In genomic region chr5:53929814-53930213, GRCm38 (mm10) we compare ENCODE assay signal across 14 mouse cellular contexts.
DNase-seq lines count a peak whose midpoint lies in the region; ATAC-seq and TF ChIP-seq lines count a peak whose summit lies in the region.
"Had no signal": no experiment of that assay in that cellular context is flagged by ENCODE, and none has a peak within 500 bp of the region (broad histone marks: within the 10 kb centered on the region; RNA-seq: fewer than 3 reads in every experiment).

No protein-coding gene starts in this region.

- 88% methylated on average over 6 of the region's 6 CpGs for WGBS in intestine, postnatal 0 days
- WGBS in intestine, embryonic 16.5 days, result 86% methylated on average over 6 of the region's 6 CpGs
- WGBS in lung, adult 2 months, result 61% methylated on average over 6 of the region's 6 CpGs

- no peak overlapping the region for H3K9ac ChIP-seq in intestine, postnatal 0 days (ENCODE audit: low read depth, low read length)
- no peak overlapping the region for H3K9ac ChIP-seq in intestine, embryonic 16.5 days (ENCODE audit: low read depth, low read length)
- H3K9ac ChIP-seq: forebrain, postnatal 0 days; neural tube, embryonic 15.5 days had no signal

- H3K36me3 ChIP-seq in intestine, postnatal 0 days (ENCODE audit: control insufficient read depth, insufficient read depth), result no peaks in the 10 kb centered on the region
- H3K36me3 ChIP-seq in intestine, embryonic 16.5 days (ENCODE audit: control insufficient read depth, insufficient read depth, low read length), result no peaks in the 10 kb centered on the region
- H3K36me3 ChIP-seq: neural tube, embryonic 15.5 days had no signal

- peak; percentile 44 for TF ChIP-seq CTCF in intestine, postnatal 0 days (IDR thresholded peaks at IDR 0.05; ENCODE audit: low read depth)
- TF ChIP-seq CTCF in lung, adult 2 months (IDR thresholded peaks at IDR 0.05; ENCODE audit: insufficient read depth, low read length), result 0 out of 2 replicates have a peak, but pooled peaks have one; percentile 2

- no peak for TF ChIP-seq POLR2A in lung, adult 2 months (IDR thresholded peaks at IDR 0.05; ENCODE audit: borderline replicate concordance, extremely low read depth, low read depth, low read length)

- no peak for DNase-seq in lung, adult 2 months
- DNase-seq in lung, postnatal 10 days, result no peak
- DNase-seq in lung, postnatal 4 days, result peak; percentile 14 to 43
- no peak for DNase-seq in left cerebral cortex, adult 8-10 months (ENCODE audit: low spot score in 2 of 2)
- no peak for DNase-seq in thymus, adult 18-20 months
- DNase-seq: forebrain, postnatal 0 days; layer of hippocampus, adult 9-11 months; left cerebral cortex, postnatal 4 days; right cerebral cortex, adult 18-20 months had no signal

- no peak overlapping the region for H3K4me3 ChIP-seq in intestine, postnatal 0 days (ENCODE audit: low read depth, low read length)
- H3K4me3 ChIP-seq in intestine, embryonic 16.5 days (ENCODE audit: low read length), result no peak overlapping the region
- no peak overlapping the region for H3K4me3 ChIP-seq in lung, adult 2 months (replicated peaks; ENCODE audit: extremely low read depth, low read depth, low read length)
- H3K4me3 ChIP-seq: neural tube, embryonic 15.5 days had no signal

- H3K4me1 ChIP-seq in intestine, postnatal 0 days (replicated peaks; ENCODE audit: control insufficient read depth, insufficient read depth, low read length), result 0 out of 2 replicates have a peak, but pooled peaks cover 3% of the 10 kb centered on the region
- H3K4me1 ChIP-seq in intestine, embryonic 16.5 days (ENCODE audit: control insufficient read depth, insufficient read depth, low read length), result peaks cover 7% of the 10 kb centered on the region; the same call in 1 of the 2 replicates
- H3K4me1 ChIP-seq in lung, adult 2 months (ENCODE audit: control insufficient read depth, insufficient read depth, low read length), result peaks cover 9% of the 10 kb centered on the region
- H3K4me1 ChIP-seq: neural tube, embryonic 15.5 days had no signal

- no peaks in the 10 kb centered on the region for H3K9me3 ChIP-seq in intestine, postnatal 0 days (ENCODE audit: control insufficient read depth)
- no peaks in the 10 kb centered on the region for H3K9me3 ChIP-seq in intestine, embryonic 16.5 days (ENCODE audit: control insufficient read depth, low read length)
- H3K9me3 ChIP-seq: neural tube, embryonic 15.5 days had no signal

- H3K27me3 ChIP-seq in intestine, postnatal 0 days (replicated peaks; ENCODE audit: control insufficient read depth, insufficient read depth, low read length), result no peaks in the 10 kb centered on the region
- H3K27me3 ChIP-seq in intestine, embryonic 16.5 days (replicated peaks; ENCODE audit: control insufficient read depth, insufficient read depth, low read length), result no peaks in the 10 kb centered on the region
- H3K27me3 ChIP-seq: neural tube, embryonic 15.5 days; Patski had no signal

- H3K4me2 ChIP-seq in intestine, postnatal 0 days (replicated peaks; ENCODE audit: low read depth), result no peak overlapping the region
- H3K4me2 ChIP-seq in intestine, embryonic 16.5 days (ENCODE audit: low read depth, low read length), result no peak overlapping the region
- H3K4me2 ChIP-seq: neural tube, embryonic 15.5 days had no signal

- ATAC-seq in intestine, postnatal 0 days, result no peak; the same call in 1 of the 2 replicates
- ATAC-seq in intestine, embryonic 16.5 days, result no peak
- ATAC-seq: forebrain, postnatal 0 days; Patski had no signal

- no peak overlapping the region for H3K27ac ChIP-seq in intestine, postnatal 0 days (ENCODE audit: low read depth, low read length)
- H3K27ac ChIP-seq in intestine, embryonic 16.5 days (ENCODE audit: low read length), result no peak overlapping the region
- H3K27ac ChIP-seq: macrophage; neural tube, embryonic 15.5 days had no signal

Comparison
In these comparisons a context has a peak if more than half of its experiments do, and no peak if none do; other contexts are left out.
1. DNase-seq: peak in lung, postnatal 4 days (2 of 2); none in lung, adult 2 months (single experiment), lung, postnatal 10 days (single experiment), left cerebral cortex, adult 8-10 months (0 of 2) and thymus, adult 18-20 months (0 of 2).